Mouse (Mus musculus): ENCODE measurements around the gene Stpg1.
A peak's percentile ranks its signal among the peaks of the same experiment; 100 is the strongest.

Stpg1 gene

GRCm38 (mm10) chr4:135565400-135565799, 70.8 kb downstream of the Stpg1 start:
- DNase-seq: peak; percentile 67

- peak; percentile 34 for DNase-seq
Observed at GRCm38 (mm10) chr4:135567042-135567441, 72.5 kb downstream of the Stpg1 start.

DNA sequence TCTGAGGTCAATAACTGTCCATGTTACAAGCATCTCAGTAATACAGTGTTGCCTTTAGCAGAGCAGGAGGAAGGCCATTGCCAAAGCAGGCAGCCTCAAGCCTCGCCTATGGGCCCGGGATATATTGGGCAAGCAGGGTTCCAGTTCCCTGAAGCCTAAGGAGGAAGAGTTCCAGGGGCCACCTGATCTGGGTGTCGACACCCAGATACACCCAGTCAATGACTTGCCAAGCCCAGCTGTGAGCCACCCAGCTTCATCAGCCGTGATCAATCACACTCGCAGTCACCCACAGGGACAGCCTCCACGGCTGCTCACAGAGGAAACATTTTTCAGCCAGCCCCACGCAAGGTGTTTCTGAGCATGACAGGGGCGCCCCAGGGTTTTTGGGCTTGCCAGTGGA, 72.9 kb downstream of the Stpg1 start:
- DNase-seq: no peak

DNA sequence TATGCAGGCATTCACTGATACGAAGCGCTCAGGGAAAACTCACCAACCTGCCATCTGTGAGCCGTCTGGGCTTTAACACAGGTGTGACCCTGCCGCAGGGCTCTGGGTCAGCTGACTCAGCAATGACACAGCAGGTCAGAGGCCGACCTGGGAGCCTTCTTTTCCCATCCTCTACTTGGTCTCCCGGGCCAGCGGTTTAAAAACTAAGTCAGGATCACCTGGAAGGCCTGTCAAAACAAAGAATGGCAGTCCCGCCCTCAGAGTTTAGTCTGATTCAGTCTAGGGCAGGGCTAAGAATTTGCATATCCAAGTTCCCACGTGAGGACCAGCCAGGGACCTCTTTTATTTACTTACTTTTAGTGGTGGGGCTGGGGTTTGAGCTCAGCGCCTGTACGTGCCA, 74.6 kb downstream of the Stpg1 start:
- DNase-seq: peak; percentile 41

DNA sequence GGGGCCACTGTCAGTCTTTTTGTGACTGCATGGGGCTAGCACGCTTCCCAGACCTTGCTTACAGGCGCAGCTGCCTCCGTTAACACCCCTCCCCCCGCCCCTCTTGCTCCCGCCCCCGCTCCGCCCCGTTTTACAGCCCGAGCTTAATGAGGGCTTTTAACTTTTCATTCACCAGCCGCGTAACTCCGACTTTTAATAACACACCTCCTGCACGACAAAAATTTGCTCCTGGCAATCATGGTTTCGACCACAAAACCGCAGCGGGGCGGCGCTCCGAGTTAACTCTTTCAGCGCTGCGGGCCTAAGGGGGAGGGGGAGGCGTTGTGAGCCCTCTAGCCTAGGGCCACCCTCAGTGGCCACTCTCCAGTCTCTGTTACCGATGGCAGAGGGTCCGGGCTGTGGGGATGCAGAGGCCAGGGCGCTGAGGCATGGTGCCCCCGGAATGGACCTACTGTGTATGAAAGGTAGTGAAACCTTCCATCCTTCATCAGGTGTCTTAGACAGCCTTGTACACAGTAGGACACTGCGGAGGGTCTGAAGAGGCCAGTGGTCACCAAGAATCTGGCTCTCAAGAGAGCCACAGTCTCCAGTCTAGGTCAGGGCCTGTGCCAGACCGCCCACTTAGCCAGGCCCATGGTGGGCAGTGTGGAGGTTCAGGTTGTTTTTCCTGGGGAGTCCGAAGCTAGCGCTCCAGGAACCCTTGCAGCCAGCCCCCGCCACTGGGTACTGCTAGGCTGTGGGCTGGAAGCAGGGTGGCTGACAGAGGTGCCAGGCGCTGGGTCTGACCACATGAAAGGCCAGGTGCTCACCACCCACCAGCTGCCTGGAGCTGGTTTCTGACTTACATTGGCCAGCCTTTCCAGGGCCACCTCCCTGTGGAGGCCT, 75.8 kb downstream of the Stpg1 start:
- peak; percentile 64 for DNase-seq

DNA sequence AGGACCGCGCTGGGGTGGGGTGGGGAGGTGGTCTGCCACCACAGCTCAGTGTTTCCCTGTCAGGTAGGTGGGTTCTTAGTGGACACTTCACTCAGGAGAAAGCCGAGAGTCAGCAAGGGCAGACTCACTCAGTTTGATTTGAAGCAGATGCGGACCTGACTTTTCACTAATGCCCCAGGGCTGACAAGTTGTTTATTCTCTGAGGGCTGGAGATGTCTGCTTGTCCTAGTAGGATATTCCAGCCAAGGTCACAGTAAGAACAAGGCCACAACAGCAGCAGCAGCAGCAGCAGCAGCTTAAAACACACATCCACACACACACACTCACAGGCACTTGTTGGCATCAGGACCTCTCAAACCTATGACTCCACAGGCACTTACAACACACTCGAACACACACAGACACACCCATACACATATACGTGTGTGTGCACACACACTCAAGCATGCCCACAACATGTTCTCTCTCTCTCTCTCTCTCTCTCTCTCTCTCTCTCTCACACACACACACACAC, 76.5 kb downstream of the Stpg1 start:
- no peak for DNase-seq

DNA sequence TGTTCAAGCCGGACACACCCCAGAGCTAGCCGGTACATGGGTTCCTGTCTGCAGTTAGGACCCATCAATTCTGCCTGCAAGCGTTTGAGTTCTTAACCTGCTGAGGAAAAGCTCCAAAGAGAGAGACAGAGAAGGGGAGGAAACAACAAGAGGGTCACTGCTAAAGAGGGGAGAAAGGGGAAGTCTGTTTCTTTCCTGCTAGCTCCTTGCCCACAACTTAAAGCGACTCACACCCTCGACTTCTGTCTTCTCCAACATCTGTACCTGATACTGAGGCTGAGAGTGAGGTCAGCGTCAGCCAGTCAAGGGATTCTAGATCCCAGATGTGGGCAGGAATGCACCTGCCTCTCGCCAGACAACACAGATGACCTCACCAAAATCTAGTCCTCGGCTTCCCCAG, 77.7 kb downstream of the Stpg1 start:
- no peak for DNase-seq

DNA sequence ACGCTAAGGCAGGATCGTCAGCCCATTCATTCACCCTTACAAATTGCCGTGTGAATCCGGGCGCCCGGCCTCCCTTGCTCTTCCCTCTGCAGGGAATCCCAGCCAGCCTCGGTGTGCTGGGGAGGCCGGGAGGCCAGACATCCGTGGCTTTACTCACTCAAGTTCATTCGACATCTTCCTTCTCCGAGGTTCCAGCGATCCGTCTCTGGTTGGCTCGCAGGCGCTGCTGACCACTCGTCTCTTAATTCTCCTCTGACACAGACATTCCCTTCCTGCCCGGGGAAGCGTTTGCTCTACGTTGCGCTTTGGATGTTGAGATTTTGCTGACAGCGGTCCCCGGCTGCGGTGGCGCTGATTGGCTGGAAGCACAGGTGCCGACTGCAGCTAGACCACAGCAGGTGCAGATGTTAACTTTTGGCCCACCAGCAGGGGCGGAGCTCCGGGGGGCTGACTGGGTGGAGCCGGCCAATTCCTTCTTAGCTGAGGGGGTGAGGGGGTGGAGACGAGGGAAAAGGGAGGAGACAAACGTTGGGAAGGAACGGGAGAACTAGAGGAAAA, 78.7 kb downstream of the Stpg1 start, which contains the start of gene Grhl3:
TSS of gene Grhl3 (minus strand) at position 380 of the 558 bp plus-strand sequence.
- peak; percentile 58 for DNase-seq

DNA sequence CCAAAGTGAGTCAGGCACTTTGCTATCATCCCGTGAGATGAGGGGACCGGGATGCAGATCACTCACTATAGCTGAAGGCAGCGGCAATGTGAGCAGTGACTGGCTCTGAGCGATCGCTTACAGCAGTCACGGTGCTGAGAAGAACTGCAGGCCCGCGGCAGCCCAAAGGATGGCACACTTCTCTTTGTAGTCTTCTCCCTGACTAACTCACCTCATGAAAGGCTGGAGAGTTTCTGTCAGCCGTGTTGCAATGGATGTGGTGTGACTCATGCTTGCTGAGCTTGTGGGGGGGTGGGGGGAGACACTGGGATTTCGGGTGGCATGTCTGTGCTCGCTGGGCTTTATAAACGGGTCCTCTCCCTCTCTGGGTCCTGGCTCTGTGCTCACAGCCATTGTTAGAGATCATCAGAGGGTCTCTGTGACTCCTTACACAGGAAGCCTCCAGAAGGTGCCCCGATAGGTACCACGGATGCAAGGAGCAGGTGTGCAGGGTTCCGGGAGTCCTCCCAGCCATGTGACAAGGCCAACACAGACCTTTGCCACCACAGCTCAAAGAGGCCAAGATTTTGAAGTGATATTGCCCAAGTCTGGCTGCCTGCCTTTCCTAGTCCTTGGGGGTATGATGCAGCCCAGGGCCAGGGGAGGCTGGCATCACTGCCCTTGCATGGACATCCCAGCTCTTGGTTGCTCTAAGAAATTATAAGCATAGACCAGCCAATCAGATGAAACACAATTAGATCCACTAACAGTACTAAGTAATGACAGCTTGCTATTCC, 81.0 kb downstream of the Stpg1 start:
- DNase-seq: no peak

DNA sequence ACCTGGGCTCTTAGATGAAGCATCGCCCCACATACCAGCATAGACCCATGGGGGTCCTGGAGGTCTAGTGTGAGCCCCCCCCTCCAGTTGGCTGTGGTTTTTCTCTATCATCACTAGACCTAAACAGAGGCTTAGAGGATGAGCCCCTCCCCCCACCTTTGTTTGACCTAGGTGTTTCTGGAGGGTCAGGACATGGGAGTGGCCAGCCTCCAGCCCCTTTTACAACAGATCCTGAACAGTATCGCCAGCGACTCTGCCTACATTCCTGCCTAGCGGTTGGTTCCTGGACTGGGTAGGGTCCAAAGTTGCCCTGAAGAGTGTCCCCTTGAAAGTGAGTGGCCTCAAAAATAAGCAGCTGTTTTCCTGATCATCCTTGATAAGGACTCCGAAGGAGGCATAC, 83.9 kb downstream of the Stpg1 start:
- no peak for DNase-seq

GRCm38 (mm10) chr4:135579695-135580094, 85.1 kb downstream of the Stpg1 start:
- DNase-seq: no peak

GRCm38 (mm10) chr4:135581222-135581910, 86.8 kb downstream of the Stpg1 start:
- no peak for DNase-seq

DNA sequence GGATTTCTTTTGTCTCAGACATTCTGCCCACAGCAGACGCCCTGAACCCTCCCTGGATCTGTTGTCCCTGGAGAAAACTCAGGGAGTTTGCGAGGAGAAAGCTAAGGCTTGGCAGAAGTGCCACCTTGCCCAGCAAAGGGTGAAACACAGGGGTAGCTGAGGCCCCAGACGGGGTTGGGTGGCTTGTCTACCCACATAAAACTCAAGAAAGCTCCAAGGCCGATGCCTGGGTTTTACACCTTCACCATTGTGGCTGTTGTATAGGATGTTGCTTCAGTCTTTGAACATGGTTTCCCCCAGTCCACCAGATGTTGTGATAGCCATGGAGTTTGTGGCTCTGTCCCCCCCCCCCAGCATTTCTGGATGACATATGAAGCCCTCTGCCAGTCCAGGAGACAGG, 90.2 kb downstream of the Stpg1 start:
- no peak for DNase-seq

Measured in kidney, postnatal 10 days (tissue).